Mouse (Mus musculus): ENCODE results near the gene S1pr4.

Gene S1pr4

DNA sequence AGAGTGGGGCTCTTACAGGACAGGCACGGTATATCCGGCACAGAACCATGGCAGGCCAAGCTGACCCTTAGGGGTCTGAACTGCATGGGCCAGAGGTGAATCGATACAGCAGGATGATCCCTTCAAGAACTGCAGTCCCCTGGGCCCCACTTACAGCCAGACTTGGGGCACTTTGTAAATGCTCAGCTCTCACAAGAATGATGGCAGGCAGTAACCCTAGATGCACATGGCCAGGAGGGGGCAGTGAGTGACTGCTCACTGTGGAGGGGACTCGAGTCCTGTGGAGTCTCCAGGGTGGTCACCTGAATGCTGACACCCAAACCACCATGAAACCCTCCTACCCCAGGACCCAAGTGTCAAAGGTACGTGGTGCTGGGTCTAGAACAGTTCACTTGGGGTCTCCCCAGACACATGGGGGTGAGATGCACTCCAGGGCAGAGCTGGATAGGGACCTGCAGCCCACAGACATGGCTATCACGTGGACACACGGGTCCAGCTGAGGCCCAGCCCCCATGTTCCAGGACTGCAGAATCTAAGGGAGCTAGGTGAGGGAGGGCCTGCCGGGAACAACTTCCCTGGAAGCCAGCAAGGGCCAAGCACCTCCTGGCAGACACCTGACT lies 6.2 kb downstream of the S1pr4 start:
- DNase-seq (ENCODE audit: low read depth), result peak; percentile 65

DNA sequence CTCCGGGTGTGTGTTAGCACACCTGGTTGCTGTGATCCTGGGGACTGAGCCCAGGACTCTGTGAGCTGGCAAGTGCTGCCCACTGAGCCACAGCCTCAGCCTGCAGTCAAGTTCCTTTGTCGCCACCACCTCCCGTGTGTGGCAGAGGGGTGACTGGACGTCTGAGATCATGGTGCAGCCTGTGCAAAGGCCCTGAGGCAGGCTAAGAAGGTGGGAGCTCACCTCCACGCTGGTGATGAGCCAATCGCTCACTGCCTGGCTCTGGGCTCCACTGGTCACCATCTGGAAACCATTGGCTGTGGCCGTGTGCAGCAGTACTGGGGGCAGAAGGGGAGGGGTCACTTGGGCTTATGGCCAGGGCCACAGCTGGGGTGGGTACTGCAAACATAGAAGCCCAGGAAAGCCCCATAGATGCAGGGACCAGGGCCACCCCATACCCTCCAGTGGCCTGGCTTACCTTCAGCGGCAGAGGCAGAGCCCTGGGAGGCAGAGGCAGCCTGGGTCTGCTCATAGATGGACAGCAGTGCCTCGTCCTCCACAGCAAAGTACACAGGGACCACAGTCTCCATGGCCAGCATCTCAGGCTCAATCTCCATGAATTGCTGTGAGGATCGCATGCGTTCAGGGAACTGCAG lies 7.2 kb downstream of the S1pr4 start:
- no peak for DNase-seq (ENCODE audit: low read depth)

DNA sequence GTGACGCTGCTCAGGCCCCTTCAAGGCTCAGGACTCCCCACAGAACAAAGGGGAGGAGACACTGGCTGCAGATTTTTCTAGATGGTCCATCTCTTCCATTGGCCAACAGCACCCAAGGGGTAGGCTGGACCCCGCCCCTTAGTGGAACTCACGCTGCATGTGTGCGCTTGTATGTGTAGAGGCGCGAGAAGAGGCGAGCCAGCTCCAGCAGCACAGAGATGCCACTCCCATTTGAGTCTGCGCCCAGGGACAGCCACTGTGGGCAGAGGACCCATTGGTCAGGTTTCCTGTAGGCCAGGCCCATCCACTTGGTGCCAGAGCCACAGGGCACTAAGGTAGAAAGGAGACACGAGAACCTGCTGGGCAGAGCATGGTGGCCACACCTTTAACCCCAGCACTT lies 8.9 kb downstream of the S1pr4 start:
- DNase-seq (ENCODE audit: low read depth), result no peak

DNA sequence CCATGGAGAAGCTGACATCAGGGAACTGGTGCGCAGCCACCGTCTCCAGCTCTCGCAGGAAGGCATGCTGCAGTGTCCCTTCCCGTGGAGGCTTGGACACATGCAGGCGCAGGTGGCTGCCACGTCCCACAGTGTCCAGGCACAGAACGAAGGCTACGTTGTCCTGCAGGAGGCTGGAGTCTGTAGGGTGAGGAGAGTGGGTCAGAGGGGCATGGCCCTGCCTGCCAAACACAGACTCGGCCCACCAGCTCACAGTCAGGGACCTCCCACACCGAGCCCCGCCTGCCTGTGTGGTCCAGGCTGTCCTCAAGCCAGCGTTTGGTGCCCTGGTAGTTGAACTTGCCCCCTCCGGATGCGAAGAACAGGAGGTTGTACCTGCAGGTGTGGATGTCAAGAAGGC lies 10.0 kb downstream of the S1pr4 start:
- DNase-seq (ENCODE audit: low read depth), result no peak

DNA sequence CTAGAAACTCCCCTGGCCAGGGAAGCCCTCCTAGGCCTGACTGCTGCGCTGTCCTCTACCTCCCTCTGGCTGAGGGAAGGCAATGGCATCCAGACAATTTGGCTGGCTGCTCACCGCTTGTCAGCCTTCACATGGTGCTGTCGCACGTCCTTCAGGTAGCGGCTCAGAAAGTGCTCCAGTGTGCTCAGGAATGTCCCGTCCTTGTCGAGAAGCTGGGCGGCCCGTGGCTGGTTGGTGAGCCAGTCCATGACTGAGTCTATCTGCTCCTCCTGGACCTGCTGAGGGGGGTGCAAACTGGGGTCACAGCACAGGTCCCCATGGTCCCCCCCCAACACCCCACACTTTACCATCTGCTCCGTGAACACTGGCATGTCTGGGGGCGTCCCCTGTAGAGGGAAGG lies 11.9 kb downstream of the S1pr4 start:
- no peak for DNase-seq (ENCODE audit: low read depth)

DNA sequence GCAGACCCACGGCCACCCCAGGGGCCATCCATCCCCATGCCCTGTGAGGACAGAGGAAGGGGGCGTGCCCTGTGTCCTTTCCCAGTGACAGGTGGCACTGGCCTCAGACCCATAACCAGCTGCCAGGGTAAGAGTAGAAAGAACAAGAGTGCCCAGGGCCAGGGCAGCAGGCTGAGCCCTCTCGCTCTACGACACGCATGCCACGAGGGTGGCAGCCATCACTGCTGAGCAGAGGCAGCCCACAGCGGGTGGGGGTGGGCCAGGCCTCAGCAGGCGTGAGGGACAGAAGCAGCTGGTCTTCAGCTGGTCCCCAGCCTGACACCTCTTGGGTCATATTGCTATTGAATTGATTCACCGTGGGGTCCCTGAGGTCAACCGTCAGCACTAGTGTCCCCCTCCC lies 13.4 kb downstream of the S1pr4 start:
- DNase-seq (ENCODE audit: low read depth), result no peak

DNA sequence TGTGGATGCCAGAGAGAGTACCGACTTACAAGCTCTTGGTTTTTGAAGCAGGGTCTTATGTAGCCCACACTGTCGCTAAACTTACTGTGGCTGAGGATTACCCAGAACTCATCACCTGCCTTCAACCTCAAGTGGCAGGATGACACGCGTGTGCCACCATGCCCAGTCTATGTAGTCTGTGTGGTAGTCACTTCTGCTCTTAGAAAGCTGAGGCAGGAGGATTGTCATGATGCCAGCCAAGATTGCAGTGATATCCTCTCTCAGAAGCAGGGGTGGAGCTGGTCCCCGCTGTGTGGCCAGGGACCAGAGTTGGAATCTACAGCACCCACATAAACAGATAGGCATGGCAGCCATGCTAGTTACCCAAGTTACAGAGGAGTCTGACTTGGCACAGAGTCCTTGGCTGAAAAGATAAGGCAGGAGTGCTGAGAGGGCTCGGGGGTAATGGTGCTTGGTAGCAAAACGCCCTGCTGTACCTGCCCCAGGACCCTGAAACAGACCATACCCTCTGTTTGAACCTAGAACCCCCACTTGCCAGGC lies 14.4 kb downstream of the S1pr4 start:
- DNase-seq (ENCODE audit: low read depth), result no peak

DNA sequence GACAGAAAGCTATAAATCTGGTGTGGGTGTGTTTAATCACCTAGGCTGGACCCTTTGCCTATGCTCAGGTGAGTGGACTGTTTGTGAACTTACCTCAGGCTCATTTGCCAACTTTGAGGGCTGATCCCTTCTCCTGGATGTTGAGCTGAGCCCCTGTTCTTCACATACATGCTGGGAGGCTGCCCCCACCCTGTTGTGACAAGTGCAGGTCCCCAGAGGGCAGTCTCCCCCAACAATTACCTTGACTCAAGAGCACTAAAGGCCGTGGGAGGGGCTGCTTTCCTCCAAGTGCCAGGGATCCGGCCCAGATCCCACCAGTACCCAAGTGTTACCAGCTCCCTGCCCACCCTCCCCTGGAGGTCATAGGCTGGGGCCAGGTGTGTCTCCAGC lies 14.9 kb downstream of the S1pr4 start:
- peak; percentile 65 for DNase-seq (ENCODE audit: low read depth)

DNA sequence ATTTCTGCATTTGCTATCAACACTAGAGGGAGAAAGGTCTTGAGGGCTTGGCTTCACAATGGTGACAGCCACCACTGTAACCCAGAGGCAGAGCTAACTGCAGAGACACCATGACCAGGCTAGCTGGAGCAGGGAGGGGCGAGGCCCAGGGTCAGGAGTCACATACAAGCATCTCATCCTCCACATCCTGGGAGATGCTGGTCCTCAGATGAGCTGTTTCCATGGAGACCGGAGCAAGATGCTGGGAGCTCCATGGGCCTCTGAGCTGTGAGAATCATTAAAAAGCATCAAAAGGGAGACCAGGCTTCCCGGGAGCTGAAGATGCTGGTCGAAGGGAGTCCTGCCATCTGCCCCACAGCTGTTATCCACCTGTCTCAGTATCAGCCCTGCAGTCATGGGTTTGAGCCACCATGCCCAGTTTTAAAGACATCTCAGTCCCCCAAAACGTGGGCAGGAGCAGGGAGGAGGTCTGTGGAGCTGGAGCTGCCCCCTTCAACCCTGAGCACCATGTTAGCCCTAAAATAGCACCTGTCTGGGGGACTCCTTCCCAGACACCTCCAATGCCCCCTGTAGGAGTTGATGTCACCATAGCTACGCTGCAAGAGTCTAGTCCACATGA lies 15.4 kb downstream of the S1pr4 start:
- no peak for DNase-seq (ENCODE audit: low read depth)

DNA sequence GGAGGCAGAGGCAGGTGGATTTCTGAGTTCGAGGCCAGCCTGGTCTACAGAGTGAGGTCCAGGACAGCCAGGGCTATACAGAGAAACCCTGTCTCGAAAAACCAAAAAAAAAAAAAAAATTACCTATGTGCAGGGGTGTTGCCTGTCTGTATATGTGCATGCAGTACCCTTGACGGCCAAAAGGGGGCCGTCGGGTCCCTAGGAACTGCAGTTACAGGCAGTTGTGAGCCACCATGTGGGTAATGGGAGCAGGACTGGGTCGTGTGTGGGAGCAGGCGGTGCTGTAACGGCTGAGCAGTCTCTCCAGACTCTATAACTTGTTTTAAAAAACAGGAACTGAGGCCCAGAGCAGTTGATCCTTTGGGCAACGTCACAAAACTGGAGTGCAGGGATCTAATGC lies 15.9 kb downstream of the S1pr4 start:
- peak; percentile 71 for DNase-seq (ENCODE audit: low read depth)

DNA sequence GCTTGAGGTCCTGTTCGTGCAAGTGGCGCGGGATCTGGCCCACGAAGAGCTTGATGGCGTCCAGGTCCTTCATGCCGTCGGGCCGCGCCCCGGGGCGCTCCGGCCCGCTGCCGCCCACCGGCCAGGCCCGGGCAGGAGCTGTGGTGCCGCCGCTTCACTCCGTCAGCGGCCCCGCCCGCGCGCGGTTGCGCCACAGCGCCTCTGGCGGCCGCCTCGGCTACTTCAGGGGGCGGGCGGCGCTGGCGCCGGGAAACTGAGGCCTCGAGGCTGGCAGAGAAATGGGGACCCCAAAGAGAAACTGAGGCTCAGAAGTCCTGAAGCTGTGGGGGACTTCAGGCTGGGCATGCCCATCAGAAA lies 17.4 kb downstream of the S1pr4 start, which contains the start of gene Celf5:
Celf5 (minus strand) TSS at position 177 of the 357 bp plus-strand sequence.
- peak; percentile 36 for DNase-seq (ENCODE audit: low read depth)

DNA sequence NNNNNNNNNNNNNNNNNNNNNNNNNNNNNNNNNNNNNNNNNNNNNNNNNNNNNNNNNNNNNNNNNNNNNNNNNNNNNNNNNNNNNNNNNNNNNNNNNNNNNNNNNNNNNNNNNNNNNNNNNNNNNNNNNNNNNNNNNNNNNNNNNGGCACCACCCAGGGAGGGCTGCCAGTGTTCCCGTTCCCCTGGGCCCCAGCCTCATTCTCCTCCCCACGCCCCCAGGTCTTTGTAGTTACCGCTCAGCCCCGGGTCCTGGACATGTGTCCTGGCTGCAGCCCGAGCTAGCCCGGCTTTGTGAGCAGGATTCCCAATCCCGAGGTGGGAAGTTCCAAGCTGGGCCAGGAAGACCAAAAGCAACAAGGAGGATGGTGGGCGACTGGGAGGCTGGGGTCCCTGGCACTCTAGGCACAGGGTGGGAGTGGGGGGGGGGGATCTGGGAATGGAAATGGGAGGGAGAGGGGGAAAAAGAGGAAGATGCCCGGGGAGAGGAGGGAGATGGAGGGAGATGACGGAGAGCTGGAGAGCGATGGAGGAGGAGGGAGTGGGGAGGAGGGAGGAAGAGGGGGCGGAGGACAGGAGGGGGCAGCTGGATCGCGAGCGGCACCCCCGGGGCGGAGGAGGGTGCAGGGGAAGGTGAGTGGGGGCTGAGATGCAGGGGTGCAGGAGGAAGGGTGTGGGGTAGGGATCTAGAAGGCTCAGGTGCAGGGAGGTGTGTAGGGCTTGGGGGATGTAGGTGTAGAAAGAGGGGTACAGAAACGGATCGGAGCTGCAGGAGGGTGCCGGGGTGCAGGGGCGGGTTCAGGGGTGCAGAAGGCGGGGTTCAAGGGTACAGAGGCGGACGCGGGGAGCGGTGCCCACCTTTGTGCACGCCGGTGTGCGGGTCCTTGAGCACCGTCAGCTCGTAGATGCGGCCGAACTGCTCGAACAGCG lies 18.1 kb downstream of the S1pr4 start:
- DNase-seq (ENCODE audit: low read depth), result no peak

DNA sequence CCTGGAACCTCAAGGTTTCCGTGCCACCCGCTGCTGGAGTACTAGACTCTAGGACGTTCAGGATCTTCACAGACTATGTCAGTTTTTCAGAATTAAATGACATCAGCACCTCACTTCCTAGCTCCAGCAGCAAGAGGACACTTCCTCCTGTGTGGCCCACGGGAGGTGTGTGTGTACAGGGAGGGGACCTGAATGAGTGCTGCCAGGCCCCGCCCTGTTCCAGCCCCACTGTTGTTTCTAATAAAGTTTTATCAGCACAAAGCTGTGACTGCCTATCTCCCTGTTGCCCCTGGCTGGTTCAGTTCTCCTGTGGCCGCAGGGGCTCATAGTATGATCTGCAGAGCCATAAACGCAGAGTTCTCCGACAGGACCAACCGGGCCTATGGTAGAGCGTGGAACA lies 25.5 kb downstream of the S1pr4 start:
- no peak for DNase-seq (ENCODE audit: low read depth)

DNA sequence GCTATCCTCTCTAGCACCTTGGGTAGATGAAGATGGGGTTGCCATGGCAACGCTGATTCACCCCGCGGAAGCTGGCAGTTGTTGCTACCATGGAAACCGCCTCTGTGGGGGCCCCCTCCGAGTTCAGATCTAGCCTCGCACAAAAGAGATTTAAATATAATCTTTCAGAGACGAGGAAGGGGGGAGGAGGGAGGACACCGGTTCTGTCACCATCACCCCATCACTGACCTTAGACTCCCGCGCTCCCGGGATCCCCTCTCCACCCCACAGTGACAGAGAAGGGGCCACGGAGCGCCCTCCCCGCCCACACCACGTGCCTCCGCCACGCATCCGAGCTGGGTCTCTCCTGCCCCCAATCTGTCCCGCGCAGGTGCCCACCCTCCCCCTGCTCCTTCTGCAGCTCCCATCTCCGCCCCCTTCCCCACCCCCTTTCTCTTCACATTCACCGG lies 26.9 kb downstream of the S1pr4 start:
- DNase-seq (ENCODE audit: low read depth), result no peak

DNA sequence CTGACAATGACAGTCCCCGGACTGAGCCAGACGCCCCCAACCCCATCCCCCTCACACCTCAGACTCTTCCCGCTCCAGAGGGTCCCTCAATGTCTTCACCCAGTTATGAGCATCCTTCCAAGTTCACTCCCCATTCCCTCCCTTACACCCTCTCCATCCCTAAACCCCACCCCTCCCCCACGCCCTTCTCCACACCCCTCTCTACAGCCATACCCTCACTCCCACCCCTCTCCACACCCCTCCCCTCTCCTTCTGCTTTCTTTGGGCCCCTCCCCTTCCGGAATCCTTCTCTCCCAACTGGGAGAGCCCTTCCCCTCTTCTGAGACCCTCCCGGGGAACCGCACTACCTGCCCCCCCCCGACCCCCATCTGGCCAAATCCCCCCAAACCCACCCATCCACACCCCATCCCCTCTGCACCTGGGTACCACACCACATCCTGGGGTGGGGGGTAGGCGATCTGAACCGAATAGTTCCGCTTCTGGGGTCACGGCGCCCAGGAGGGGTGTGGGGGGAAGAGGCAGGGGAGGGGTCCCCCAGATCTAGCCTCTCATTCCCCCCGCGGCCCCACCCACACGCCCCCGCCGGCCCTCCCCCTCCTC lies 27.4 kb downstream of the S1pr4 start:
- no peak for DNase-seq (ENCODE audit: low read depth)

DNA sequence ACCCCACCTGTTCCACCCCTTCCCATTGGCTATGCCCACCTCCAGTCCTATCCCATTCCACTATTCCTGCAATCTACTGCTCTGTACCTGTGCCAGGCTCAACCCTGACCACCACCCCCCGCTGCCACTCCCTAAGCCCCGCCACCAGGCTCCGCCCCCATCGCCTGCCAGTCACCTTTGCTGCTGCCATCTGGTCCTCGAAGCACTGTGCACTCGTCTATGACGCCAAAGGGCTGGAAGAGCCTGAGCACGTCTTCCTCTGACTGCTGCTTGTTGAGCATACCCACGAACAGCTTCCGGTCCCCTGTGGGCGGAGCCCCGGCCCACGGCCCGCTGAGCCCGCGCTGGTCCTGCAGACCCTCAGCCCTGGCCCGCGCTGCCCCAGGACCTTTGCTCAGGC lies 29.5 kb downstream of the S1pr4 start:
- no peak for DNase-seq (ENCODE audit: low read depth)

DNA sequence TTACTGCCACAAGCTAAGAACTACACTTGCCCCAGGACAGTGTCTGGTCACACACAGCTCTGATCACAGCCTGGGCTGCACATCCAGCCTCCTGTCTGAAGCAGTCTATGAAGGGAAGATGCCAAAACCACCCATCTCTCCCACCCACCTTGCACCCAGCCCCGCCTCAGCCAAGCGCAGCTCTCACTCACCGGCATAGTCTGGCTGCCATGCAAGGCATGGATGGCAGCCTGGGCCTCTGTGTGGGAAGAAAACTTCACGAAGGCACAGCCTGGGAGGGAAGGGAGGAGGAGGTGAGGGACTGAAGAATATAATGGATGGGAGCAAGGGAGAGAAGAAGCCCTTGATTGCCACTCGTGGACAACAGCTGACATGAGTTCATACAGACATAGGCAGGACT lies 30.7 kb downstream of the S1pr4 start:
- no peak for DNase-seq (ENCODE audit: low read depth)

DNA sequence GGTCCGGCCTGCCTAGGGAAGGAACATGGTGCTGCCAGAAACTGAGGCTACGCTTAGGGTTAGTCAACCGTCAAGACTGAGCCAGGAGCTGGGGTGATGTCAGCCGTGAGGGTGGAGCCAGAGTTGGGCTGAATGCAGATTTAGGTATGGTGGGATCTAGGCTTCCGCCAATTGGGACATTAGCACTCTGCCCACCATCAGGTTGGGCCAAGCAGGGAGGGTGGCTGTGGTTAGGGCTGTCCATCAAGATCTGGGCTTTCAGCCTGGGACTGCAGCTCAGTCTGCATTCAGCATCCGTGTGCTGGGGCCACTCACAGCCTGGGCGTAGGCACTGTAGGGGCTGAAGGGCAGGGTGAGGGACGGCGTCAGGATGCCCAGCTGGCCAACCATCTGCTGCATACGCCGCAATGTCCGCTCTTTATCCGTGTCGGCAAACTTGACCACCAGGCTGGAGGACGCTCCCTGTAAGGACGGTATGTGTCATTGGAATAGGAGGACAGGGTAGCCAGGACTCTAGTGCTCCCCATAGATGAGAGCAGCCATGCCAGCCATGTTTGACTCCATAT lies 32.2 kb downstream of the S1pr4 start:
- no peak for DNase-seq (ENCODE audit: low read depth)

DNA sequence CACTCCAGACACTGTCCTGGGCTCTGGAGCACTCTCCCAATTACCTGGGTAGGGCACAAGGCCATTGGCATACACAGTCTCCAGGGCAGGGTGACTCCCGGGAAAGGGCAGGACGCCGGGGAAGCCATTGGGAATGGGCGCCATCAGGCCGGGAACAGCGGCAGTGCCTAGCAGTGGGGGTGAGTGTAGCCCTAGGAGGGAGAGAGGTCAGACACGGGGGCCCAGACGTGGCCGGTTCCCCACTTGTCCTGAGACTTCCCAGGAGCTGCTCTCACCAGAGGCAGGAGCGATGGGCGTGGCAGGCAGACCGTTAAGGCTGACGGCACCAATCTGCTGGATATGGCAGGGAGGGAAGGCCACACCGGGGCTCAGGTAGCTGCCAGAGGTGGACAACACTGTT lies 33.1 kb downstream of the S1pr4 start:
- no peak for DNase-seq (ENCODE audit: low read depth)

DNA sequence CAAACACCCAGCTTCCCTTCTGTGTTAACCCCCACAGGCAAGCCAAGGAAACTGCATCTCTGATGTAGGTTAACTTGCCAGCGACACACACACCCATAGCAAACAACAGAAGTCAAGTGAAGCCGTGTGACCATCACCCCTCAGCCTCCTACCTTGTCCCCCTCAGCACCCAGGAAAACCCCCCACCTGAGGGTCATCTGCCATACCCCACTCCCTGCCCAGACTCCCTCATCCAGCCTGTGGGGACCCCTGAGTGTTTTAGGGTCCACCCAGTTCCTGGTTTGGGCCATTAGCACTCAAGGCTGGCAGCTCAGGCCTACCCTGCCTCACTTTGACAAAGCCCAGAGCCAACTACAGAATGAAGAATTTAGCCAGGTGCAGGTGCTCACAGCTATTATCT lies 33.9 kb downstream of the S1pr4 start:
- DNase-seq (ENCODE audit: low read depth), result no peak

DNA sequence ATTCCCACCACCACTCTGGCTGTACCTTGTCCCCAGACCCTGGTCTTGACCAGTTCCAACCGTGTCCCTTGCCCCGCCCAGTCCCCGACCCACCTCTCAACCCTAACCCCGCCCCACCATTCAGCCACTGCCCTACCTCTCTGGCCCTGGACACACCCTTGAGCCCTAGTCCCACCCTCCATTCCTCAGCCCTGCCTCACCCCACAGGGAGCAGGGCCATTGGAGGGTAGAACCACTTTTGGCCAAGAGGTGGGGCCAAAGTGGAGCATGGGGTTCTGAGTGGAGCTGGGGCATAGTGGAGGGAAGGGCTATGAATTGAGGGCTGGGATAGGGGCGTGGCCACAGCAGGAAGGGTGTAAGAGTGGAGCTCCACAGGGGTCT lies 34.7 kb downstream of the S1pr4 start:
- DNase-seq (ENCODE audit: low read depth), result peak; percentile 81

All from 416B (cell line).